Mouse (Mus musculus) myocyte (in vitro differentiated cells): ENCODE measurements around the gene Zfp239.

Experiments
- E2F4 ChIP-seq: IDR thresholded peaks from one replicate; pipeline ENCODE4 v1.6.1; 2011; ENCODE audit warnings: mild to moderate bottlenecking, control low read depth, moderate library complexity; ENCODE audit not compliant: insufficient read depth
- MAX ChIP-seq: IDR thresholded peaks from one replicate; pipeline ENCODE4 v1.6.1; 2011; ENCODE audit warnings: low read depth, mild to moderate bottlenecking, control low read depth
- MYOD1 ChIP-seq, 3 experiments: IDR thresholded peaks; one replicate each; pipeline ENCODE4 v1.6.1; 2011; ENCODE audit warnings: control low read depth in 2 of 3, low read depth in 2 of 3, mild to moderate bottlenecking in 2 of 3, moderate library complexity in 1 of 3; ENCODE audit not compliant: insufficient read length in 2 of 3, control insufficient read depth in 1 of 3
- MYOG ChIP-seq, 3 experiments: IDR thresholded peaks; one replicate each; pipeline ENCODE4 v1.6.1; 2011; ENCODE audit warnings: control low read depth in 2 of 3, low read depth in 2 of 3, mild to moderate bottlenecking in 2 of 3; ENCODE audit not compliant: insufficient read length in 2 of 3, control insufficient read depth in 1 of 3, insufficient read depth in 1 of 3
- POLR2A ChIP-seq: IDR thresholded peaks from one replicate; pipeline ENCODE4 v1.6.1; 2011; ENCODE audit warnings: low read depth, mild to moderate bottlenecking, control low read depth, moderate library complexity; ENCODE audit not compliant: insufficient read length
- REST ChIP-seq: IDR thresholded peaks from one replicate; pipeline ENCODE4 v1.6.1; 2011; ENCODE audit warnings: mild to moderate bottlenecking, control low read depth, moderate library complexity; ENCODE audit not compliant: insufficient read depth, insufficient read length
- TCF12 ChIP-seq: IDR thresholded peaks from one replicate; pipeline ENCODE4 v1.6.1; 2011; ENCODE audit warnings: mild to moderate bottlenecking, control low read depth; ENCODE audit not compliant: poor library complexity, insufficient read depth, severe bottlenecking
- USF1 ChIP-seq: IDR thresholded peaks from one replicate; pipeline ENCODE4 v1.6.1; 2011; ENCODE audit warnings: low read depth, mild to moderate bottlenecking, control low read depth, moderate library complexity

DNA sequence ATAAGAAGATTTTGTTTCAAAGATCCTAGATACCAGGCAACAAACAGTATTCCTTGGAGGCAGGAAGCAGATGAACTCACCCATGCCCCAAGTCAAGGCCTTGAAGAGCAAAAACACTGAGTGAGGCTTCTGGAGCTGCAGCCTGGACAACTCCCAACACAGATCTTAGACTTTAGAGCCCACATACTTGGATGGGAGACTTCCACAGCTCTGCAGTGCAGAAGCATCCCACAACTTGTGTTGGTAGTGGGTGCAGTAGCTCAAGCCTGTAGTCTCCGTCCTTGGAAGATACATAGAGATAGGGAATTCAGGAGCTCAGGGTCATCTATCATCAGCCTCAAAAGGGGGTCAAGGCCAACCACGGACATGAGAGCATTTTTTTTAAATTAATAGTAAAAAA is 24.0 kb downstream of the Zfp239 start:
- TF ChIP-seq MAX, result no peak
- no peak for TF ChIP-seq MYOG (IDR thresholded peaks at IDR 0.05; ENCODE audit: control insufficient read depth in 1 of 3, insufficient read depth in 1 of 3, insufficient read length in 2 of 3, low read depth in 2 of 3)
- no peak for TF ChIP-seq POLR2A
- TF ChIP-seq MYOD1 (IDR thresholded peaks at IDR 0.05; ENCODE audit: control insufficient read depth in 1 of 3, insufficient read length in 2 of 3, low read depth in 2 of 3), result no peak
- TF ChIP-seq E2F4, result no peak
- no peak for TF ChIP-seq USF1
- no peak for TF ChIP-seq REST
- no peak for TF ChIP-seq TCF12
